Mouse (Mus musculus): ENCODE measurements at regions not wholly inside any gene's neighbourhood (a gene's known extent, or its start where the extent isn't known, plus 50 kb on each side); places are given as distances from the start of the nearest gene placed in this dataset.

GRCm38 (mm10) chr17:54726693-54727092, 427.9 kb upstream of the Slc5a7 start:
- TF ChIP-seq POLR2A (IDR thresholded peaks at IDR 0.05; ENCODE audit: borderline replicate concordance, extremely low read depth, insufficient read depth, insufficient read length, poor library complexity, severe bottlenecking) (no peak), CTCF (IDR thresholded peaks at IDR 0.05; ENCODE audit: borderline replicate concordance, extremely low read depth, insufficient read depth, insufficient read length) (no peak)
